Mouse (Mus musculus) heart, embryonic 14.5 days (tissue): ENCODE measurements around the gene Soga3. TPM values are rescaled to one million over a fixed set of nuclear protein-coding genes. Genes with fewer than 3 reads are reported as not detected.

Experiments
- ATAC-seq: fragments of 200-750 bp; cut with Nextera tagmentation; 2 replicates; pipeline ENCODE4 v1.8.0; 2017; ENCODE audit warnings: low read depth, moderate TSS enrichment; ENCODE audit not compliant: insufficient number of reproducible peaks, insufficient read depth, low FRiP score
- H3K27ac ChIP-seq, 2 experiments: fragments of 200-500 bp in 1 of 2; fragments of 300-500 bp in 1 of 2; sonication (generic) in 1 of 2; replicated peaks in 1 of 2; 2 replicates each; pipeline ENCODE4 v1.5.1; 2012 to 2014; ENCODE audit warnings: low read depth in 2 of 2, low read length in 2 of 2, control low read depth in 1 of 2, mild to moderate bottlenecking in 1 of 2, mixed read lengths in 1 of 2; ENCODE audit not compliant: control insufficient read depth in 1 of 2, insufficient read depth in 1 of 2
- H3K27me3 ChIP-seq: fragments of 300-500 bp; sonication (generic); 2 replicates; pipeline ENCODE4 v1.6.1; 2014; ENCODE audit warnings: mild to moderate bottlenecking, low read length, control low read depth; ENCODE audit not compliant: control insufficient read depth, insufficient read depth
- H3K36me3 ChIP-seq: fragments of 300-500 bp; sonication (generic); 2 replicates; pipeline ENCODE4 v1.6.1; 2014; ENCODE audit warnings: mild to moderate bottlenecking, control low read depth, low read length, mixed read lengths; ENCODE audit not compliant: control insufficient read depth, insufficient read depth
- H3K4me1 ChIP-seq, 2 experiments: fragments of 200-500 bp in 1 of 2; fragments of 300-500 bp in 1 of 2; sonication (generic) in 1 of 2; 2 replicates each; pipeline ENCODE4 v1.6.1; 2012 to 2014; ENCODE audit warnings: low read length in 2 of 2, control low read depth in 1 of 2, mixed read lengths in 1 of 2; ENCODE audit not compliant: control insufficient read depth in 2 of 2, insufficient read depth in 2 of 2
- H3K4me2 ChIP-seq: fragments of 300-500 bp; sonication (generic); 2 replicates; pipeline ENCODE4 v1.6.1; 2014; ENCODE audit warnings: mild to moderate bottlenecking, low read length
- H3K4me3 ChIP-seq, 2 experiments: fragments of 200-500 bp in 1 of 2; fragments of 300-500 bp in 1 of 2; sonication (generic) in 1 of 2; 2 replicates each; pipeline ENCODE4 v1.5.1; 2012 to 2014; ENCODE audit warnings: low read length in 2 of 2, mild to moderate bottlenecking in 2 of 2, control low read depth in 1 of 2, low read depth in 1 of 2, moderate library complexity in 1 of 2; ENCODE audit not compliant: control insufficient read depth in 1 of 2, insufficient read depth in 1 of 2
- H3K9ac ChIP-seq: fragments of 300-500 bp; sonication (generic); 2 replicates; pipeline ENCODE4 v1.6.1; 2014; ENCODE audit warnings: mild to moderate bottlenecking, low read length
- H3K9me3 ChIP-seq: fragments of 300-500 bp; sonication (generic); 2 replicates; pipeline ENCODE4 v1.6.1; 2016; ENCODE audit warnings: low read length, control low read depth; ENCODE audit not compliant: control insufficient read depth
- WGBS: fragments of 180-500 bp; shearing (Covaris S2); extraction: QIAGEN DNeasy Blood & Tissue Kit; methylation state at CpG from one replicate; pipeline ENCODE4 v1.1.7; 2014; 5-methylcytosine and 5-hydroxymethylcytosine counted together
- polyA plus RNA-seq: library from polyadenylated mRNA; unstranded; fragments of >200 nt; fragmentation: Nextera tagmentation; extraction: Ambion mirVana; gene quantifications from 2 replicates; pipeline ENCODE4 v1.2.1, GENCODE M21; 2014

Soga3 gene
- polyA plus RNA-seq, 1 experiment from 2014 or later = 0.32 TPM

DNA sequence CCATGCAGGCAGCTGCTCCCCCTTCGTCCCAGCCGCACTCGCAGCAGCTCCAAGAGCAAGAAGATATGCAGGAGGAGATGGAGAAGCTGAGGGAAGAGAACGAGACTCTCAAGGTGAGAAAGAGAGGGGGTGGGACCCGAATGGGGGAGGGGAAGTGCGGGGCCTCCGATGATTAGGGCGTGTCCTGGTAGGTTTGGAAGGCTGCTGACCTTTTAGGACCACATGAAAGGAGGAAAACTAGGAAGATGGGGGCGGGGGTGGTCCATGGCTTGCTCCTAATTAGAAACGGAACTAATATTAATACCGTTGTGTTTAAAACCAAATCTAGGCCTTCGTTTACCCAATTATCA lies 4.0 kb downstream of the Soga3 start:
- Histone ChIP-seq H3K4me3 (peak overlapping the region; percentile 47 to 51), H3K27ac (no peak overlapping the region), H3K27me3 (peaks cover 65% of the 10 kb centered on the region), H3K9me3 (no peaks in the 10 kb centered on the region), H3K4me1 (peaks cover 0 to 11% of the 10 kb centered on the region in 2 experiments; a peak in 2 of 4 replicates), H3K4me2 (peak overlapping the region; percentile 93), H3K36me3 (no peaks in the 10 kb centered on the region), H3K9ac (no peak overlapping the region)
- no peak for ATAC-seq
- WGBS = 3% methylated on average over 12 of the region's 12 CpGs

DNA sequence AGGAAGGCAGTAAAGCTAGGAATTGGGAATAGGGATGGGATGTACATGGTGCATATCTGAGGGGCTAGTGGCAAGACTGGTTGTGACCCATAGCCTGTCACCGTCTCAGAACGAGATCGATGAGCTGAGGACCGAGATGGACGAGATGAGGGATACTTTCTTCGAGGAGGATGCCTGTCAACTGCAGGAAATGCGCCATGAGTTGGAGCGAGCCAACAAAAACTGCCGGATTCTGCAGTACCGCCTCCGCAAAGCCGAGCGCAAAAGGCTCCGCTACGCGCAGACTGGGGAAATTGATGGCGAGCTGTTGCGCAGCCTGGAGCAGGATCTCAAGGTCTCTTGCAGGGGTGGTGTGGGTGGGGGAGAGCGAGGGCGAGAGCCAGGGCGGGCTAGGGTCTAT lies 4.4 kb downstream of the Soga3 start:
- Histone ChIP-seq H3K9me3 (no peaks in the 10 kb centered on the region), H3K9ac (no peak overlapping the region), H3K4me2 (peak overlapping the region; percentile 93; the same call in 1 of the 2 replicates), H3K27me3 (peaks cover 62% of the 10 kb centered on the region), H3K4me3 (no peak overlapping the region), H3K27ac (no peak overlapping the region), H3K4me1 (peaks cover 0 to 11% of the 10 kb centered on the region in 2 experiments; a peak in 2 of 4 replicates), H3K36me3 (no peaks in the 10 kb centered on the region)
- no peak for ATAC-seq
- 4% methylated on average over 21 of the region's 21 CpGs for WGBS

- H3K9ac ChIP-seq = no peak overlapping the region
- H3K4me3 ChIP-seq = no peak overlapping the region
- H3K36me3 ChIP-seq = no peaks in the 10 kb centered on the region
- no peaks in the 10 kb centered on the region for H3K4me1 ChIP-seq
- no peaks in the 10 kb centered on the region for H3K9me3 ChIP-seq
- ATAC-seq = no peak
- no peak overlapping the region for H3K27ac ChIP-seq
- no peaks in the 10 kb centered on the region for H3K27me3 ChIP-seq
- WGBS = 77% methylated on average over 3 of the region's 3 CpGs
- no peak overlapping the region for H3K4me2 ChIP-seq
These were observed 11.7 kb downstream of the Soga3 start for GRCm38 (mm10) chr10:29155304-29155703.

- no peaks in the 10 kb centered on the region for H3K9me3 ChIP-seq
- no peaks in the 10 kb centered on the region for H3K36me3 ChIP-seq
- H3K9ac ChIP-seq = no peak overlapping the region
- H3K4me1 ChIP-seq = no peaks in the 10 kb centered on the region
- H3K4me3 ChIP-seq = no peak overlapping the region
- 67% methylated on average over 2 of the region's 2 CpGs for WGBS
- no peak overlapping the region for H3K4me2 ChIP-seq
- no peak for ATAC-seq
- no peaks in the 10 kb centered on the region for H3K27me3 ChIP-seq
- H3K27ac ChIP-seq = no peak overlapping the region
These were observed 18.0 kb downstream of the Soga3 start for GRCm38 (mm10) chr10:29161664-29162063.

DNA sequence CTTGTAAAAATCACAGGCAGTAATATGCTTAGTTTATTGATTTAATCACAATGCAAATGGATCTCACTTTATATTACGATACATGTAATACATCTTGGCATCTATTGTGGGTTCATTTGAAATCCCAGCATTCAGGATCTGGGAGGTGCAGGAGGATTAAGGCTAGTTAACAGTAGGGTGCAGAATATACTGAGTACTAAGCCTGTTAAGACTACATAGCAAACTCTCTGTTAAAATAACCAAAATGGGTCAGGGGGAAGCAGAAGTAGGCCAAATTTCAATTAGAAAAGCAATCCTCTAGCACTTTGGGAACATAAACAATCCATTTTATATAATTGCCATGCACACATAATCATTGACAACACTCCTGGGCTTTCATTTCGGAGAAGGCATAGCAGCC lies 30.1 kb downstream of the Soga3 start:
- Histone ChIP-seq H3K9me3 (no peaks in the 10 kb centered on the region), H3K4me2 (no peak overlapping the region), H3K27me3 (no peaks in the 10 kb centered on the region), H3K9ac (no peak overlapping the region), H3K27ac (no peak overlapping the region), H3K4me1 (no peaks in the 10 kb centered on the region), H3K4me3 (no peak overlapping the region), H3K36me3 (no peaks in the 10 kb centered on the region)
- ATAC-seq = no peak
- 78% methylated on average over 2 of the region's 2 CpGs for WGBS

GRCm38 (mm10) chr10:29175656-29176055 lies 32.0 kb downstream of the Soga3 start:
- whole genome bisulfite sequencing = 83% methylated on average over 3 of the region's 3 CpGs

GRCm38 (mm10) chr10:29176881-29177280 lies 33.2 kb downstream of the Soga3 start:
- no peak for ATAC-seq
- Histone ChIP-seq H3K9ac (no peak overlapping the region), H3K27ac (no peak overlapping the region), H3K4me3 (no peak overlapping the region), H3K27me3 (no peaks in the 10 kb centered on the region), H3K4me2 (no peak overlapping the region), H3K9me3 (no peaks in the 10 kb centered on the region), H3K4me1 (no peaks in the 10 kb centered on the region), H3K36me3 (no peaks in the 10 kb centered on the region)
- WGBS = 85% methylated on average over 4 of the region's 4 CpGs

More at GRCm38 (mm10) chr10:29175656-29176055, 32.0 kb downstream of the Soga3 start:
- Histone ChIP-seq H3K27me3 (no peaks in the 10 kb centered on the region), H3K27ac (no peak overlapping the region), H3K9ac (no peak overlapping the region), H3K4me1 (no peaks in the 10 kb centered on the region), H3K36me3 (no peaks in the 10 kb centered on the region), H3K4me2 (no peak overlapping the region), H3K9me3 (no peaks in the 10 kb centered on the region), H3K4me3 (no peak overlapping the region)
- ATAC-seq = no peak

GRCm38 (mm10) chr10:29178003-29178402 lies 34.4 kb downstream of the Soga3 start:
- Histone ChIP-seq H3K9ac (no peak overlapping the region), H3K27ac (no peak overlapping the region), H3K4me3 (no peak overlapping the region), H3K9me3 (no peaks in the 10 kb centered on the region), H3K4me1 (no peaks in the 10 kb centered on the region), H3K27me3 (no peaks in the 10 kb centered on the region), H3K4me2 (no peak overlapping the region), H3K36me3 (no peaks in the 10 kb centered on the region)
- WGBS = 28% methylated on average over 2 of the region's 2 CpGs
- no peak for ATAC-seq
